Mouse (Mus musculus) stomach, embryonic 15.5 days (tissue): Measurements from ENCODE around the gene Nsun4. TPM values are rescaled to one million over a fixed set of nuclear protein-coding genes. Genes with fewer than 3 reads are reported as not detected.

Experiments used
- ATAC-seq: fragments of 200-750 bp; cut with Nextera tagmentation; 2 replicates; pipeline ENCODE4 v1.8.0; 2017; ENCODE audit warnings: low read depth, moderate number of reproducible peaks, moderate TSS enrichment; ENCODE audit not compliant: insufficient read depth, low FRiP score
- H3K27ac ChIP-seq: fragments of 300-500 bp; sonication (generic); 2 replicates; pipeline ENCODE4 v1.5.1; 2015; ENCODE audit warnings: mild to moderate bottlenecking, inconsistent platforms
- H3K27me3 ChIP-seq: fragments of 300-500 bp; sonication (generic); replicated peaks from 2 replicates; pipeline ENCODE4 v1.6.1; 2015; ENCODE audit warnings: inconsistent platforms
- H3K36me3 ChIP-seq: fragments of 300-500 bp; sonication (generic); 2 replicates; pipeline ENCODE4 v1.6.1; 2015; ENCODE audit warnings: inconsistent platforms
- H3K4me1 ChIP-seq: fragments of 300-500 bp; sonication (generic); 2 replicates; pipeline ENCODE4 v1.6.1; 2015; ENCODE audit warnings: inconsistent platforms
- H3K4me2 ChIP-seq: fragments of 300-500 bp; sonication (generic); 2 replicates; pipeline ENCODE4 v1.6.1; 2015; ENCODE audit warnings: mild to moderate bottlenecking, inconsistent platforms
- H3K4me3 ChIP-seq: fragments of 300-500 bp; sonication (generic); replicated peaks from 2 replicates; pipeline ENCODE4 v1.5.1; 2015; ENCODE audit warnings: inconsistent platforms
- H3K9ac ChIP-seq: fragments of 300-500 bp; sonication (generic); 2 replicates; pipeline ENCODE4 v1.6.1; 2015; ENCODE audit warnings: inconsistent platforms
- H3K9me3 ChIP-seq: fragments of 300-500 bp; sonication (generic); 2 replicates; pipeline ENCODE4 v1.6.1; 2016; ENCODE audit warnings: inconsistent platforms
- WGBS: fragments of 180-500 bp; shearing (Covaris S2); methylation state at CpG from one replicate; pipeline ENCODE4 v1.1.7; 2015; 5-methylcytosine and 5-hydroxymethylcytosine counted together
- polyA plus RNA-seq: library from polyadenylated mRNA; unstranded; fragments of >200 nt; fragmentation: Nextera tagmentation; extraction: Ambion mirVana; gene quantifications from 2 replicates; pipeline ENCODE4 v1.2.1, GENCODE M21; 2015

Gene Nsun4
- 19.8 and 21.0 TPM in 2 replicates for polyA plus RNA-seq

DNA sequence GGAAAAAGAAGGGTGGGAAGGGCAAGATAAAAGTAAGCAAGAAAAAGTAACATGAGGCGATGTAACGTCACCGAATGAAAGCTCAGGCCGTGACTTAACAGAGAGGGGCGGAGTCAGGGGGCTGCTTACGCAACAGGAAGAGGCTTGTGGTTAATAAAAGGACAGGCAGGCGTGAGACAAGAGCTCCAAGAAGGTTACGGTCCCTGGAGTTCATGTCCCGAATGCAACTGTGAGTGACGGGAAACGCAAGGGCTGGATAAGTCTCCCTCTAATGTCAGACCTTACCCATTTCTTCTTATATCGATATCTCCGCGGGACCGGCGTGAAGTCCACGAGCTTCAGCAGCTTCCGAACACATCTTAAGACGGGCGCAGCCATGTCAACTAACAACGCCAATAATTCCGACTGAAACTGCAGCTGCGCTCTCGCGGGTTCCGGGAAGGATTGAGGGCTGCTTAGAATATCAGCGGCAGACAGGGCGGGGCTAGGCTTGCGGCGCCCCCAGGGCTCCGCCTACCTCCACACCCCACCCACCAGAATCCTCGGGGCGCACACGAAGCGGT lies at the start of gene Nsun4:
Nsun4 (minus strand) TSS at position 478 of the 563 bp plus-strand sequence.
- H3K4me1 ChIP-seq: peaks cover 12% of the 10 kb centered on the region; the same call in 1 of the 2 replicates
- WGBS: under 1% methylated on average over 35 of the region's 35 CpGs

DNA sequence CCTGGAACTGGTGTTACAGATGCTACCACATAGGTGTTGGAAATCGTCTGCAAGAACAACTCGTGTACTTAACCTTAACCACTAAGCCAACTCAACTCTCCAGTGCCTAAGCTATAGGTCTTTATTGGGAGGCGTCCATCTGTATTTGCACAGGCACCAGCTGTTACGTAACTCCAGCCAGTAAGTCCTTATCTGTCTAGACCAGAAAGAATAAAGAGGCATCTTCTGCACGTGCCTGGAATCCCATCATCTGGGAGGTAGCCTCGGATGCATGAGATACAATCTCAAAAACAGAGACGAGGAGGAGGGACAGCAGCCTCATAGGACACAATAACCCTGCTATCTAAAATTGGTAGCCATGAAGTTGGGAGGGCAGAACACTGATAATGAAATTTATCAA lies 47.3 kb upstream of the Nsun4 start:
- Histone ChIP-seq H3K4me3 (no peak overlapping the region), H3K36me3 (peaks cover 44% of the 10 kb centered on the region), H3K9ac (no peak overlapping the region), H3K27ac (no peak overlapping the region), H3K27me3 (no peaks in the 10 kb centered on the region), H3K4me2 (no peak overlapping the region), H3K9me3 (no peaks in the 10 kb centered on the region), H3K4me1 (no peaks in the 10 kb centered on the region)
- 74% methylated on average over 7 of the region's 7 CpGs for whole genome bisulfite sequencing
- peak; percentile 47; the same call in 1 of the 2 replicates for ATAC-seq

More for the DNA sequence above, at the start of gene Nsun4:
- peak within 1 kb of the TSS; percentile 97 for H3K27ac ChIP-seq
- H3K27me3 ChIP-seq: no peaks in the 10 kb centered on the region
- peak within 1 kb of the TSS; percentile 61 for H3K4me3 ChIP-seq
- peak within 1 kb of the TSS; percentile 24; the same call in 1 of the 2 replicates for H3K9ac ChIP-seq
- no peaks in the 10 kb centered on the region for H3K36me3 ChIP-seq
- ATAC-seq: peak; percentile 96
- H3K4me2 ChIP-seq: peak within 1 kb of the TSS; percentile 85
- no peaks in the 10 kb centered on the region for H3K9me3 ChIP-seq

DNA sequence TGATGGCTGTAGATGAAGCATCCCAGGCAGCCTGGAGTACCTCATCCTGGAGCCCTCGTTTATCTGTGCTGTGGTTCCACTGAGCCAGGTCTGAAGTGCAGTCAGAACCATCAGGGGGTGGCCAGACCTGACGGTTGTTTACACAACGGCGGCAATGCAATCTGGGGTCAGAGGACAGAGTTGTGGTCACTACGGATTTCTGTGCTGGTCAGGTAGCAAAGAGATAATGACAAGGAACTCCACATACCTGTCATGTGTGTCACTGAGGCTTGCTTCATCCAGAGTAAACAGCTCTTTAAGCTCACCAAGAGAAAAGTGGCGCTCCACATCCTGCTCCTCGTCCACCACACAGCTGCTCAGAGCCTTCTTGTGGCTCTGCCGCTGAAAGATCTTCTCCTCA lies 43.5 kb upstream of the Nsun4 start:
- no peak overlapping the region for H3K4me3 ChIP-seq
- no peak overlapping the region for H3K9ac ChIP-seq
- no peaks in the 10 kb centered on the region for H3K4me1 ChIP-seq
- no peak overlapping the region for H3K27ac ChIP-seq
- peaks cover 67% of the 10 kb centered on the region for H3K36me3 ChIP-seq
- 0 out of 2 replicates have a peak, but pooled peaks have one; percentile 21 for ATAC-seq
- 67% methylated on average over 8 of the region's 8 CpGs for WGBS
- H3K4me2 ChIP-seq: no peak overlapping the region
- H3K27me3 ChIP-seq: no peaks in the 10 kb centered on the region
- no peaks in the 10 kb centered on the region for H3K9me3 ChIP-seq

DNA sequence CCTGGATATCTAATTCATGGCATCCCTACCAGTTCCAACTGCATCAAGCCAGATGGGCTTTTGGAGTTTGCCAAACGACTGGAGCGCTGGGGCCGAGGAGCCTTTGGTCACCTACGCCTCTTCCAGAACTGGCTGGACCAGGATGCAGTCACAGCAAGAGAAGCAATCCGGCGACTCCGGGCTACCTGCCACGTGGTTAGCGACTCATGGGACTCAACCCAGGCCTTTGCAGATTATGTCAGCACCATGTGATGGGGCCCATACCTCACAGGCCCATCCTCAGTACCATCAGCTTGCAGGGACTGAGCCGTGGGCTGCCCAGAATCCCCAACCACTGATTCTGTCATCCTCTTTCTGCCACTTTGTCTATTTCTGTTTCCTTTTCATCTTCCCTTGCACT lies 42.6 kb upstream of the Nsun4 start:
- WGBS: 92% methylated on average over 10 of the region's 10 CpGs
- Histone ChIP-seq H3K27ac (no peak overlapping the region), H3K9me3 (no peaks in the 10 kb centered on the region), H3K27me3 (no peaks in the 10 kb centered on the region), H3K36me3 (peaks cover 74% of the 10 kb centered on the region), H3K9ac (no peak overlapping the region), H3K4me2 (no peak overlapping the region), H3K4me3 (no peak overlapping the region), H3K4me1 (no peaks in the 10 kb centered on the region)
- no peak for ATAC-seq

DNA sequence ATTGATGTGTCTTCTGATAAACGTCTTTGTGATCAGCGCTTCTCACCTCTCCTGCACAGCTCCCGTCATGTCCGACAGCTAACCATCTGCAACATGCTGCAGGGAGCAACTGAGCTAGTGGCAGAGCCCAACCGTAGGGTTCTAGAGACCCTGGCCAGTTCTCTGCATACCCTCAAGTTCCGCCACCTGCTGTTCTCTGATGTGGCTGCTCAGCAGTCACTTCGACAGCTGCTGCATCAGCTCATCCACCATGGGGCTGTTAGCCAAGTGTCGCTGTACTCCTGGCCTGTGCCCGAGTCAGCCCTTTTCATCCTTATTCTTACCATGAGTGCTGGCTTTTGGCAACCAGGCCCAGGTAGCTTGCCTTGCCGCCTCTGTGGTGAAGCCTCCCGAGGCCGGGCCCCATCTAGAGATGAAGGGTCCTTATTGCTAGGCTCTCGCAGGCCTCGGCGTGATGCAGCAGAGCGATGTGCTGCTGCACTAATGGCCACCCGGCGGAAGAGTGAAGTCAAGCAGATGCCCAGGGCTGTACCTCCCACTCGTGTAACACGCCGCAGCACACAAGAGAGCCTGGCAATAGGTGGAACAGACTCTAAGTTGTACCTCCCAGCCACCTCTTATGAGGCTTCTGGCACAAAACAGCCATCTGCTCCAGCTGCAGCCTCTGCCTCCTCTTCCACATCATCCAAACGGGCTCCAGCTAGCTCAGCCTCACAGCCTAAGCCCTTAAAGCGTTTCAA lies 35.0 kb upstream of the Nsun4 start:
- Histone ChIP-seq H3K4me3 (no peak overlapping the region), H3K4me1 (no peaks in the 10 kb centered on the region), H3K9ac (no peak overlapping the region), H3K9me3 (no peaks in the 10 kb centered on the region), H3K27ac (no peak overlapping the region), H3K36me3 (peaks cover 46% of the 10 kb centered on the region), H3K4me2 (no peak overlapping the region), H3K27me3 (no peaks in the 10 kb centered on the region)
- ATAC-seq: no peak
- WGBS: 89% methylated on average over 23 of the region's 23 CpGs

DNA sequence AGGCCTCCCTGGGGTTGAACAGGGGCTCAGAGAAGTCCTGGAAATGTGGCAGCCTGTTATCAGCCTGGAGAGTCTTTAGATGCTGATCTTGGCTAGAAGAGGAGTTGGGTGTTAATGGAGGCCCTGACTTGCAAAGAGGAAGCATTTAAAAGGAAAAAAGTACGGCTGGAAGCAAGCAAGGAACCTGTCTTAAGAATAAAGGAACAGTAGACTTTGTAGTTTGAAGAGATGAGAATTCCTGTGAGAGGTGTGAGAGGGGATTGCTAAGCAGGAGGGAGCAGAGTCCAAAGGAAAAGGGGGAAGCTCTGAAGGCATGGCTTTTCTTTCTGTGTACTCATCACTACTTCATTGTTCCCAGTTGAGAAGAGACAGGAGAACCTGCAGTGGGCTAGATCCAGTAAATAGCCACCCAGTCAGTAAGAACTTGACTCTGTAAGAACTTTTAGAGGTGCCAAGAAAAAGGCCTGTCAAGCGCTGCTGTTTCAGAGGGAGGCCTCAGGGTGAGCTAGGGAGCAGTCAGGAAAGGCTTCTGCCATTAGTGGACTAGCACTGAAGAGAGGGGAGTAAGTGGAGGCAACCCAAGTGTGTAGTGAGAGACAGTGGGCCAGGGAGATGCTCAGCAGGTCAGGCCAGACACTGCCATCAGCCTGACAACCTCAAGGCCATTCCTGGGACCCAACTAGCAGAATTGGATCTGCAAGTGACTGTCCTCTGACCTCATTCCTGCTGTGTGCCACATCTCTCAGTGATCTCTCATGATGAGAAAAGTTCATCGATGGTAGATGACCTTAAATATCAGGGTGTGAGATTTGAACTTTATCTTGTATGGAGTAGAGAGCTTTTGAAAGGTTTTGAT lies 23.8 kb upstream of the Nsun4 start:
- WGBS: 48% methylated on average over 3 of the region's 3 CpGs
- Histone ChIP-seq H3K4me3 (peak overlapping the region; percentile 77), H3K36me3 (peaks cover 18% of the 10 kb centered on the region), H3K9ac (peak overlapping the region; percentile 81), H3K4me1 (peaks cover 16% of the 10 kb centered on the region), H3K4me2 (peak overlapping the region; percentile 83), H3K9me3 (no peaks in the 10 kb centered on the region), H3K27me3 (no peaks in the 10 kb centered on the region), H3K27ac (peak overlapping the region; percentile 96)
- no peak for ATAC-seq

DNA sequence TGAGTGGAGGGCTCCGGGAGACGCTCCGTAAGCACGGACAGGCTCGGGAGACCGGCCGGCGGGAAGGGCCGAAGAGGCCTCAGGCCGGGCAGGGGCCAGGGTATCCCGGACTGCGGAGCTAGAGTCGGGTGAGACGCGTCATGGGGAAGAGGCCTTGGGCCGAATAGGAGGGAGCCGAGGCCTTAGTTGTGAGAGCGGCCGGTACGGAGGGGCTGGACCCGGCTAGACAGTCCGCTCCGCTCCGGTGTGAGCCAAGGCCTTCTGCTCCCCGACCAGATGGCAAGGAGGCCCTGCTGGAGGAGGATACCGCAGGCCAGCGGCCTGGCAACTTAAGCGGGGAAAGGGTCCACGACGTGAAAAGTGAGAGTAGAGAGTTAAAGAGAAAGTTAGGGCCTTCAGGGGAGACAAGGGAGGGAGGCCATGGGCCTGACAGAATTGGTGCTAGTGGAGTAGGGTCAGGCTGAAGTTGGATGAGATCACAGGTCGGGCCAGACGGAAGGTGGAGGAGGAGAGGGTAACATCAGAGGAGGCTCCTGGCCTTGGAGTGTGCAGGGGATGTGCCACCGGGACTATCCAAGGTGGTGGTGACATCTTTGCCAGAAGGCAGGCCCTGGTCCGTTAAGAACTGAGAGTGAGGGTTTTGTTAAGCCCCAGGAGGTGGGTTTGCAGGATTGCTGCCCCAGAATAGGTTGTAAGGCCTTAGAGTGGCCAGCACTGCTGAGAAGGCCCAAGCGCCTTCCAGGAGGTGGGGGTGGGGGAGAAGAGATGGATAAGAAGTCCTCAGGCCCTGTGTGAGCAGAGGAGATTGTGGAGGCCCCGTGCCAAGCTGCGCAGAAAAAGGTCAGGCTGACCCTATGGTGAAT lies 22.9 kb upstream of the Nsun4 start:
- H3K4me1 ChIP-seq: peaks cover 16% of the 10 kb centered on the region
- peak overlapping the region; percentile 83 for H3K4me2 ChIP-seq
- peak overlapping the region; percentile 96 for H3K27ac ChIP-seq
- no peaks in the 10 kb centered on the region for H3K27me3 ChIP-seq
- 2% methylated on average over 37 of the region's 37 CpGs for WGBS
- ATAC-seq: 0 out of 2 replicates have a peak, but pooled peaks have one; percentile 7
- H3K4me3 ChIP-seq: peak overlapping the region; percentile 77
- peaks cover 13% of the 10 kb centered on the region for H3K36me3 ChIP-seq
- H3K9ac ChIP-seq: peak overlapping the region; percentile 81
- no peaks in the 10 kb centered on the region for H3K9me3 ChIP-seq

DNA sequence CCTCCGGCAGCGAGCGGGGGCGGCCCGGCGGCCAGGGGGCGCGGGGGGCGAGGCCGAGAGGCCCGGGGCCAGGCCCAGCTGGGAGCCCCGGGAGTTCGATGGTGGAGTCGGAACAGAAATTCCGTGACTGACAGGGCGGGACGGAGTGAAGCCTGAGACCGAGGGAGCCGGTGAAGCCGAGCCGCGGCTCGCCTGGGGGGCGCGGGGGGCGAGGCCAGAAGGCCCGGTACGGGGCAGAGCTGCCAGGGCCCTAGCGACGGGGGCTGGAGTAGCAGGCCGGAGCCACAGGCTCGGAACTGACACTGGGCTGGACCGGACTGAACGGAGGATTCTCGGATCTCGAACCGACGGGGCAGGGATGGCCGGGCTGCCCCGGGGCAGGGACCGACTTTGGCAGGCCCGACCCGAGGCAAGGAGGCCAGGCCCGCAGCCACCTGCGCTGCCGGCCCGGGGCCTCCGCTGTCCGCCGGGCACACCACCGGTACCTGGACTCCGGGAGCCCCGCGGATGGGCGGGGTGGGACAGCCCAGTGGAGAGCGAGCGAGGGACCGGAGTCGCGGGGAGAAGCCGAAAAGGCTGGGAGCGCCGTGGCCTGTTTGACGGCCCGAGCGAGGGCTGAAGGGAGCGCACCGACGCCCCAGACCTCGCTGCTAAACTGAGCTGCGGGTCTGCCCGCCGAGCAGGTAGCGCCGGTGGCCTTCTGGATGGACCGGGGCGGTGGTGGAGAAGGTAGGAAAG lies 22.1 kb upstream of the Nsun4 start:
- Histone ChIP-seq H3K9me3 (no peaks in the 10 kb centered on the region), H3K36me3 (peaks cover 5% of the 10 kb centered on the region), H3K27ac (peak overlapping the region; percentile 96), H3K27me3 (no peaks in the 10 kb centered on the region), H3K4me1 (peaks cover 16% of the 10 kb centered on the region), H3K4me3 (peak overlapping the region; percentile 77), H3K4me2 (peak overlapping the region; percentile 83), H3K9ac (peak overlapping the region; percentile 81)
- peak; percentile 41 for ATAC-seq
- WGBS: under 1% methylated on average over 77 of the region's 77 CpGs

DNA sequence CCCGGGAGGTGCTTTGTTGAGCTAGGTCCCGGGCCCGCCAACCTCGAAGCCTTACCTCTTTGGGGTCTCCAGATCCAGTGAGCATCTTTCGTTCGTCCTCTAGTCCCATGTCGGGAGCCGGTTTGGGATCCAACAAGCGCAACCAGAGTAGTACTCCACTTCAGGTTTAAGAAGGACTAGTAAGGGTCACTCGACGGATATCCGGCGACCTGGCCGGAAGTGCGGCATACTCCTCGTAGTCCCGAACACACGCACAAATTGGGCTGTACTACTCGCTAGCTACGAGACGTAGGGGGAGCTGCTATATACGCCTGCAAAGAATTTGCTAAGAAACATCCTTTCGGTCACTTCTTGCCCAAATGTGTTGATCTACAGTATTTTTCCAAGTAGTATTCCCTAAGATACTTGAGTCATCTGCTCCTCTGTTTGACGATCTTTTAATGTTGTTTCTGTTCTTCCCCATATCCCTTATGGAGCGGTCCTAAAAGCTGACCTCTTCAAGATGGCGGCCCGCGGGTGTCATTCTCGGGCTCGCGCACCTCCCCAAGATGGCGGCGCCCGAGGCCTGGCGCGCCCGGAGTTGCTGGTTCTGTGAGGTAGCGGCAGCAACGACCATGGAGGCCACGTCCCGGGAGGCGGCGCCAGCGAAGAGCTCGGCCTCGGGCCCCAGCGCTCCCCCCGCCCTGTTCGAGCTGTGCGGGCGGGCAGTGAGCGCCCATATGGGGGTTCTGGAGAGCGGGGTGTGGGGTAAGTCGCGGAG lies 21.4 kb upstream of the Nsun4 start, which contains the start of the genes Uqcrh and Lrrc41:
Uqcrh (minus strand) TSS at position 211 of the 760 bp plus-strand sequence.
Lrrc41 (plus strand) TSS at position 409 of the 760 bp plus-strand sequence.
- H3K4me1 ChIP-seq: peaks cover 16% of the 10 kb centered on the region
- peak within 1 kb of the TSS; percentile 77 for H3K4me3 ChIP-seq
- ATAC-seq: peak; percentile 94
- no peaks in the 10 kb centered on the region for H3K27me3 ChIP-seq
- H3K4me2 ChIP-seq: peak within 1 kb of the TSS; percentile 83
- WGBS: under 1% methylated on average over 55 of the region's 55 CpGs
- H3K9ac ChIP-seq: peak within 1 kb of the TSS; percentile 81
- peaks cover 5% of the 10 kb centered on the region; the same call in 1 of the 2 replicates for H3K36me3 ChIP-seq
- peak within 1 kb of the TSS; percentile 96 for H3K27ac ChIP-seq
- no peaks in the 10 kb centered on the region for H3K9me3 ChIP-seq

DNA sequence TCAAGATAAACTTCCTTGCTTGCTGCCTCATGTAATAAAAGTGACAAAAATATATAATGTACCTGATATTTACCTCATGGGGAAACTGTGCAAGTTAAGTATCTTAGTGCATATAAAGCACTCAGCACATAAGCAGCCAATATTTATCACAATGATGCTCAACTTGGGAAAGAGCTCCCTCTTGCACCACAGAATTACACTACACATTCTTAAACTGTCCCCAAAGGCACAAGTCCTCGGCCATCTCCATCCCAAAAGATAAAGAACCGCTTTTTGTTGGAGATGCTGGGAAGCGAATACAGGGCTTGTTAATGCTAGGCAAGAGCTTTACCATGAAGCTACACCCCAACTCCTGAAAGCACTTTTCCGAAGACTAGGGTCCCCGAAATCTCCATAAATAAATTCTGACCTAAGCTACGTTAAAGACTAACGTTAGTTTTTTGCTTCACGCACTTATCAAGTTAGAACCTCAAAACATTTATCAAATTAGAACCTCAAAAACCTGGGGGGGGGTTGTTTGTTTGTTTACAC lies 20.5 kb upstream of the Nsun4 start:
- Histone ChIP-seq H3K27ac (peak overlapping the region; percentile 96; the same call in 1 of the 2 replicates), H3K9me3 (no peaks in the 10 kb centered on the region), H3K4me3 (peak overlapping the region; percentile 77), H3K27me3 (no peaks in the 10 kb centered on the region), H3K4me2 (peak overlapping the region; percentile 83), H3K4me1 (peaks cover 16% of the 10 kb centered on the region), H3K9ac (peak overlapping the region; percentile 55; the same call in 1 of the 2 replicates), H3K36me3 (peaks cover 12% of the 10 kb centered on the region; the same call in 1 of the 2 replicates)
- 2% methylated on average over 8 of the region's 8 CpGs for WGBS
- no peak for ATAC-seq
